Mouse (Mus musculus): ENCODE measurements around the gene Klhdc10.

DNA sequence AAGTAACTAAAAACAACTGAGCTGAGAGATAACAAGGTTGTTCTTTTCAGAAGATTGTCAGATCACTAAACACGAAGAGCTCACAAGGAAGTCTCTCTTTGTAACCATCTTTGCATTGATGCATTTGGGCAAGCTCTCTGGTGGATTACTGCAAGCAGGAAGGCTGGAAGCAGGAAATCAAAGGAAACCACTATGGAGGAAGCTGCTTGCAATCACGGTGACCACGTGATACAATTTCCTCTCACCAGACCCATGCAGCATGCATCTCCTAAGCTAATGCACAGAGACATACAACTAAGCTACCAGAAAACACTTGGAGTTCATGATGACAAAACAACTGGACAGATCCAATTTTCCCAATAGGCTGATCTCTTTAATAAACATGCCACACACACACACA is 97.4 kb downstream of the Klhdc10 start:
- TF ChIP-seq NELFE (IDR thresholded peaks at IDR 0.05; ENCODE audit: low read depth, low read length) (no peak), ZC3H11A (IDR thresholded peaks at IDR 0.05; ENCODE audit: low read depth, low read length) (no peak)
